Mouse (Mus musculus) cerebellum, adult 2 months (tissue): ENCODE measurements around the gene Spred2.

Experiments used
- CTCF ChIP-seq: fragments of 200-500 bp; IDR thresholded peaks from 2 replicates; pipeline ENCODE4 v1.5.1; 2011; ENCODE audit warnings: low read depth, mild to moderate bottlenecking, control low read depth, low read length, moderate library complexity, borderline replicate concordance; ENCODE audit not compliant: insufficient read depth
- POLR2A ChIP-seq: fragments of 200-500 bp; IDR thresholded peaks from 2 replicates; pipeline ENCODE4 v1.6.1; 2011; ENCODE audit warnings: low read length, control low read depth, borderline replicate concordance; ENCODE audit not compliant: insufficient read depth

GRCm38 (mm10) chr11:19961088-19961487 is 36.9 kb downstream of the Spred2 start:
- TF ChIP-seq POLR2A (no peak), CTCF (no peak)
